Mouse (Mus musculus) small intestine, adult 10 weeks (tissue): ENCODE measurements around the gene Bphl. TPM values are rescaled to one million over a fixed set of nuclear protein-coding genes. Genes with fewer than 3 reads are reported as not detected.

Source experiments
- polyA plus RNA-seq: library from polyadenylated mRNA; stranded (reverse); fragments of 350-450 nt; fragmentation: Illumina TruSeq; extraction: RNeasy Lipid Tissue Mini Kit (QIAGEN cat#74804); gene quantifications from one replicate; pipeline ENCODE4 v1.2.3, GENCODE M21; 2014; ENCODE audit warnings: low replicate concordance

Bphl gene
- polyA plus RNA-seq = 15.1 TPM

GRCm38 (mm10) chr13:34037172-34038055 is at the start of gene Bphl:
Bphl (plus strand) TSS chr13:34037597.

DNA sequence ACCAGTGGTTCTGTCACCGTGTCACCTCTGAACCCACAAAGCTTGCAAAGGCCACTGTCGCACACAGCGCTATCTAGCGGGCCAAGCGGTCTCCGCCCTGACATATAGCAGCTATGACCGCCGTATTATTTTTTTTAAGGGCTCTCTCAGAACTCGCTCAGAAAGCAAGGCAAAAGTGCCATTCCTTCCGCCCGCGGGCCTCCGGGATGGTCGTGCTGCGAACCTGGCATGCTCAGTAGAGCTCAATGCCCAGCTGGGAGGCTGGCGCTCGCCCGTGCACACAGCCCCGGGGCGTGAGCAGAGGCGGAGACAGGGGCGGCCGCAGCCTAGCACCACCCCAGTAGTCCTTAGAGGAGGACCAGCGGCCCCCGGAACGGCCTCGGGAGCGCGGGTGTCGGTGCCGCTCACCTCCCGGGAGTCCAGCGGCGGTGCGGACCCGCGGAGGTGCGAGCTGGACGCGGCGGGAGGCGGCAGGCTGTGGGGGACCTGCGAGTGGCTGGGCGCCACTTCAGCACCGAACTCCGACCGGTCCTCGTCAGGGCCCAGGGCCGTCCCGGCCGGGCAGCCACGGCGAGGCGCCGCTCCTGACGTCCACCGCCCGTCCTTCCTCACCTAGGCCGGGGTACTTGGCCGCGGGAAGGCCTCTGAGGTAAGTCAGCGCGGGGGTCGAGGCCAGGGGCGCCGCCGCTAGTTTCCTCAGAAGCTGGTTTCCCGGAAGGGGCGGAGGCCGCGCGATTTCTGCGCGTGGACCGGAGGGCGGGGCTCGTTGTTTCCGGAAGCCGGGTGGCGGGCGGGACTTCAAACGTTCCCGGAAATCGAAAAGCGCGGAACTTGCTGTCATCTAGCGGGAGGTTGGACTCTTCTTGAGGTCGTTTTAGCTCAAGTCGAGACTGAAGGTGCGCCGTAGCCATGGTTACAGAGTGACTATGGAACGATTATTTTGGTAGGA is 35.1 kb upstream of the Bphl start, which contains the start of the genes Ripk1 and Serpinb6a:
Gene Ripk1 (plus strand): TSS at position 306 of the 949 bp plus-strand sequence.
Gene Serpinb6a (minus strand): TSS at position 737 of the 949 bp plus-strand sequence.

GRCm38 (mm10) chr13:34077492-34078271 is 40.3 kb downstream of the Bphl start, which contains the start of gene Tubb2a:
Tubb2a (minus strand) TSS chr13:34078007.

Other genes starting within 250 kb of the Bphl start
- not detected for gene Serpinb6e, start 194.2 kb upstream of the Bphl start, polyA plus RNA-seq
- gene Serpinb6c, start 131.9 kb upstream of the Bphl start, polyA plus RNA-seq = not detected
- gene Nqo2, start 72.9 kb upstream of the Bphl start, polyA plus RNA-seq = 74.1 TPM
- 46.1 TPM for gene Ripk1, start 35.2 kb upstream of the Bphl start, polyA plus RNA-seq
- 955 TPM for gene Serpinb6a, start 34.8 kb upstream of the Bphl start, polyA plus RNA-seq
- gene Tubb2a, start 40.4 kb downstream of the Bphl start, polyA plus RNA-seq = 2.7 TPM
- gene Tubb2b, start 92.9 kb downstream of the Bphl start, polyA plus RNA-seq = 3.7 TPM
- gene Psmg4, start 125.4 kb downstream of the Bphl start, polyA plus RNA-seq = 4.8 TPM